Mouse (Mus musculus) cerebral cortex, adult 2 months (tissue): Measurements from ENCODE around the gene Tmem151b.

ENCODE experiments used
- WGBS: fragments of 180-500 bp; shearing (Covaris S2); methylation state at CpG from one replicate; pipeline ENCODE4 v1.1.7; 2018; 5-methylcytosine and 5-hydroxymethylcytosine counted together

The Tmem151b gene

GRCm38 (mm10) chr17:45510871-45511270 is 38.6 kb downstream of the Tmem151b start:
- 95% methylated on average over 4 of the region's 4 CpGs for WGBS

GRCm38 (mm10) chr17:45506700-45507189 is 42.7 kb downstream of the Tmem151b start, which contains the start of gene Aars2:
Gene Aars2, plus strand, starts transcription at chr17:45506841.
- under 1% methylated on average over 42 of the region's 42 CpGs for WGBS

GRCm38 (mm10) chr17:45505941-45506465 is 43.5 kb downstream of the Tmem151b start:
- WGBS = 72% methylated on average over 6 of the region's 6 CpGs

- WGBS = 54% methylated on average over 5 of the region's 5 CpGs
These were observed 46.0 kb downstream of the Tmem151b start for GRCm38 (mm10) chr17:45503301-45503973.

GRCm38 (mm10) chr17:45502324-45502723 is 47.2 kb downstream of the Tmem151b start:
- whole genome bisulfite sequencing = 69% methylated on average over 4 of the region's 4 CpGs

GRCm38 (mm10) chr17:45500981-45501380 is 48.5 kb downstream of the Tmem151b start:
- 73% methylated on average over 4 of the region's 4 CpGs for WGBS

GRCm38 (mm10) chr17:45499516-45499915 is 50.0 kb downstream of the Tmem151b start:
- 59% methylated on average over 2 of the region's 2 CpGs for WGBS

GRCm38 (mm10) chr17:45498397-45498796 is 51.1 kb downstream of the Tmem151b start:
- WGBS = 79% methylated on average over 13 of the region's 13 CpGs

- WGBS = 75% methylated on average over 11 of the region's 11 CpGs
These were observed 54.1 kb downstream of the Tmem151b start for GRCm38 (mm10) chr17:45495398-45495797.
